Mouse (Mus musculus) forebrain, embryonic 15.5 days (tissue): ENCODE measurements around the gene Haus4. TPM values are rescaled to one million over a fixed set of nuclear protein-coding genes. Genes with fewer than 3 reads are reported as not detected.

Source experiments
- polyA plus RNA-seq: library from polyadenylated mRNA; unstranded; fragments of >200 nt; fragmentation: Nextera tagmentation; extraction: Ambion mirVana; gene quantifications from 2 replicates; pipeline ENCODE4 v1.2.1, GENCODE M21; 2015

Haus4 gene
- polyA plus RNA-seq, 1 experiment from 2014 or later: 29.6 TPM

Other genes with a start within 250 kb of the Haus4 start
- 47.9 and 48.1 TPM in 2 replicates for gene Oxa1l, start 193.8 kb downstream of the Haus4 start, polyA plus RNA-seq
- gene Slc7a7, start 136.8 kb downstream of the Haus4 start, polyA plus RNA-seq: 5.0 and 5.2 TPM in 2 replicates
- 269 and 282 TPM in 2 replicates for gene Mrpl52, start 127.7 kb downstream of the Haus4 start, polyA plus RNA-seq
- gene Mmp14, start 123.0 kb downstream of the Haus4 start, polyA plus RNA-seq: 60.3 and 61.7 TPM in 2 replicates
- 32.5 and 33.9 TPM in 2 replicates for gene Lrp10, start 90.5 kb downstream of the Haus4 start, polyA plus RNA-seq
- 22.9 and 23.8 TPM in 2 replicates for gene Rem2, start 78.5 kb downstream of the Haus4 start, polyA plus RNA-seq
- gene Prmt5, start 37.1 kb downstream of the Haus4 start, polyA plus RNA-seq: 101 and 102 TPM in 2 replicates
- gene Ajuba, start 22.9 kb upstream of the Haus4 start, polyA plus RNA-seq: 11.1 and 13.1 TPM in 2 replicates
- 8.0 and 8.9 TPM in 2 replicates for gene 4931414P19Rik, start 51.4 kb upstream of the Haus4 start, polyA plus RNA-seq
- 430 and 444 TPM in 2 replicates for gene Psmb5, start 63.4 kb upstream of the Haus4 start, polyA plus RNA-seq
- gene Psmb11, start 66.8 kb upstream of the Haus4 start, polyA plus RNA-seq: 0.15 TPM in 1 of 2 replicates, not detected in the other
- not detected in 2 replicates for gene Gm17606, start 86.3 kb upstream of the Haus4 start, polyA plus RNA-seq
- gene Cdh24, start 86.7 kb upstream of the Haus4 start, polyA plus RNA-seq: 7.6 and 8.6 TPM in 2 replicates
- 71.2 and 71.6 TPM in 2 replicates for gene 1700123O20Rik, start 131.6 kb upstream of the Haus4 start, polyA plus RNA-seq
- 171 and 181 TPM in 2 replicates for gene Acin1, start 132.3 kb upstream of the Haus4 start, polyA plus RNA-seq
- 0.23 and 0.25 TPM in 2 replicates for gene Gm29776, start 144.2 kb upstream of the Haus4 start, polyA plus RNA-seq
- gene Cebpe, start 157.6 kb upstream of the Haus4 start, polyA plus RNA-seq: not detected in 2 replicates
- 6.4 and 8.2 TPM in 2 replicates for gene Slc7a8, start 227.3 kb upstream of the Haus4 start, polyA plus RNA-seq